Mouse (Mus musculus) embryo, embryonic 11.5 days (tissue): ENCODE results near the gene Cep350.

Experiments used
- DNase-seq: peaks from one replicate; pipeline ENCODE4 v3.0.0-alpha.2; 2012; ENCODE audit warnings: low read depth, low spot score

Cep350 gene

DNA sequence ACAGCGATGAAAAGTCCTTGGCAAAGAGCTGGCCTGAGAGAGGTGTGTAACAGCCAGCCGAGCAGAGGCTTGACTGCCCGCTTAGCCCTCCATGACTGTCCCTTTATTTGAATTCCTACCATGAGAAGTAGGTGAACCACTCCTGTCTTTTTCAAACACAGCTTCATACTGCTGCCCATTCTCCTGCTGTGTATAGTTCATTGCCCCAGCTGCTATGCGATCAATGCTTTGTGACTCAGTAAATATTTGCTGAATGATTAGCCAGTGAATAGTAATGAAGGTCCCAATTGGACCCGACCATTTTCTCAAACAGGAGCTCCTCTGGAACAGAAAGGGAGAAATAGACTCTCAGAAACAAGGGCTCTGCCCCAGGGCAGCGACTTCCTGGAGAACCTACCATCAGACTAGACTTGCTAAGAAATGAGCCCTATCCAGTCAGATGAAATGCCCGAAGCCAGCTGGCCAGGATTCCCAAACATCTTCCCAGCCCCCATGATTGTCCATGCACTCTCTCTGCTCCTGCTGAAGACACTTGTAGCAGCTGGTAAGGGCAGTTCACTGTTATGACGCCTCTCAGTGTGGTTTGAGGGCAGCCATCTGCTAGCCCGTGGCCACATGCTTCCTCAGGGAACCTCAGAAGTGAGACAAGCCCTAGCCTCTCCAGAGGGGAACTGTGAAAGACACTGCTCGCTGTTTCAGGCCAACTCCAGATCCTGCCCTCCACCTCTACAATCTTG is 163.2 kb downstream of the Cep350 start:
- no peak for DNase-seq

DNA sequence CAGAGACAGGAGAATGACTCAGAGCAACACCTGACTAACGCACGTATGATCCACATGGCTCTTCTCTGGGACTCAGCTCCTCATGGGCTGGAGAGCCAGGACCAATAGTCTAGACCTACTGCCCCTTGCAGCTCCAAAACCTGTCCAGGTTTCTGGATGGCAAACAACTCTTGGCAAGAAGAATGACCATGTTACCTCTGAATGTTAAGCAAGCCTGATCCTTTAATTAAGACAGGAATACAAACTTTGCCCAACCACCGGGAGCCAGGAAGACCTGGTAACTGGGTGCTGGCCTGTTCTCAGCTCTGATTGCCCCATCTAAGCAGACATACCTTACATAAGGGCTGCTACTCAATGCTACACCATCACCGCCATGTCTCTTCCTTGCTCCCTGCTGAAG is 164.8 kb downstream of the Cep350 start:
- no peak for DNase-seq

DNA sequence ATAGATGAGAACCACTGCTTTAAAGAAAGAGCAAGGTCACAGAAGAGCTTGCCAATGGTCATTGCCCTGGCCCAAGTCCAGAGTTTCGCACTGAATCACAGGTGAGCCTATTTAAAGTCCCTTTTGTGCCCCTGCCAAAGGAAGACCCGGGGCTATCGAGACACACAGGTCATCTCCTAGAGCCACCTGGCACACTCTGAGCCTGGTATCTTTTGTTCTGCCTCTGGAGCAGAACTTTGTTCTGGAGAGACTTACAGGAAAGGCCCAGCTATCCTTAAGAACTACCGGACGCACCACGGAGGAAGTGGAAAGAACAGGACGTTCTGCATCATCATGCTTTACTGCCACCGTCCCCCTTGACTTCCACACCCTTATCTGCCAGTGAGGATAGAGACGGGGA is 167.4 kb downstream of the Cep350 start:
- DNase-seq: no peak

DNA sequence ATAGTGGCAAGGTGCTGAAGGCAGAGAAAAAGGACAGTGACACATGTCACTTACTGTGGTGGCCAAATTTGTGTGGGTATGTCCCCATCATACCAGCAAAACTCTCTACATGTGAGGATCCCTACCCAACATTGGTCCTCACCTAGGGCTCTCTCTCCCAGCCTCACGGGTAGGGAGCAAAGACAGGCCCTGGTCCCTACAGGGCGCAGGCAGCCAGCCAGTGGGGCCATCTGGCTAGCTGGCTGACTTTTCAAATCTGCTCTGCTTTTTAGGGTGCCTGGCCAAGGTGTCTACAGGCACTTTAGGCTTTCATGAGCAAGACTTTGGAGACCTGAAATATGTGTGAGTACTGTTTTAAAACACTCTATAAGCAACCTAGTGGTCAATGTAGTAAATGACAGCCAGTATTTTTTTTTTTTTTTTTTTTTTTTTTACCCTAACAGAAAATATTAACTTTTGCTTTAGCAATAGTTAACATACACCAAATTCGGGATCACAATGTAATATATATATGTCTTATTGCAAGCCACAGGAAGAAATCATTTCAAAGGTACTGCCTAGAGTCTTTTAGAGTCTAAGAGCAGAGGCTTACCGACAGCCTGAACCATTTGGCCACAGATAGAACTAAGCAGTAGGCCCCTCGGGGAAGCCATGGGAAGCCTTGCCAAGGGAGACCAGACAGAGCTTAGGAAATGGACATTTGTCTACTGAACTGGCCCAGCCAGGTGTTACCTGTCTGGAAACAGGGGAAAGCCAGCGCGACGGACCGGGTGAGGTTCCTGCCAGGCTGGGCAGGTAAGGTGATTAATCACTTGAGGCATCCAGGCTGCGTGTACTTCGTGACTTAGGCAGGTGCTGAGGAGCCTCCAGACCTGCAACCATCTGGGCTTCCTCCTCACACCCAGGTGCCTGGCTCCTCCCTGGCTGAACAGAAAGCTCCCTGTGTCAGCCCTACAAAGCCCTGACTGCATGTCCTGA is 171.8 kb downstream of the Cep350 start:
- DNase-seq: no peak

DNA sequence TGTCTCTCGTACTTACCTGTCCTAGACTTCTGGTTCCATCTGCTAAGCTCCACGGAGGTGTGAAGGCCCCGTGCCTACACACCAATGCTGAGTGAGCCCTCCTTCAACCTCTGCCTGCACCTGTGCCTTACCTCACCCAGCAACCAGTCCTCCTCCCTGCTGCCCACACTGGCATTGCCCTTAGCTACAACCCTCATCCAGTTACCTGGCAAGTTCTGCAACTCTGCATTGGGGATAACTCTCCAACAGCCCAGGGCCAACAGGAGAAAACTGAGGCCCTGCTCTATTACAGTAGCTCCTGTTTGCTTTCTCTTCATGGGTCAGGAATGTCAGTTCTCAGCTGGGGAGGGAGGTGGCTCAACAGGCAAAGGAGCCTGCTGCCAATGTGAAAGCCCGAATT is 175.1 kb downstream of the Cep350 start:
- no peak for DNase-seq

DNA sequence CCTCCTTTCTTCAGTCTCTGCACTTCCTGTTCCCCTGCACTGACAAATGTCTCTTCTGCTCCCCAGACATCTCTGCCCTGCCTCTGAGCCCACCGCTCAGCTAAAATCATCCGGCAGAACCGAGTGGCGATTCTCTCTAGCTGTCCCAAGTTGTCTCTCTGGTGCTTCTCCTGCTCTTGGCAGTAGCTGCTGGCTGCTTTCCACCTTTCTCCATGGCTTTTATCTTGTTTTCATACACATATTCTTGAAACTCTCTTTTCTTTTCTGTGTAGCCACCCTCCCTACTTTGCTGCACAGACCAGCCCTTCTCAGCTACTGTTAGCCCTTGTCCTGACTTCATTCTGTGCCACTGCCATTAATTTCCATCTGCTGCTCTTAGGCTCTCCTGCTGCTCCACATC is 175.6 kb downstream of the Cep350 start:
- no peak for DNase-seq

DNA sequence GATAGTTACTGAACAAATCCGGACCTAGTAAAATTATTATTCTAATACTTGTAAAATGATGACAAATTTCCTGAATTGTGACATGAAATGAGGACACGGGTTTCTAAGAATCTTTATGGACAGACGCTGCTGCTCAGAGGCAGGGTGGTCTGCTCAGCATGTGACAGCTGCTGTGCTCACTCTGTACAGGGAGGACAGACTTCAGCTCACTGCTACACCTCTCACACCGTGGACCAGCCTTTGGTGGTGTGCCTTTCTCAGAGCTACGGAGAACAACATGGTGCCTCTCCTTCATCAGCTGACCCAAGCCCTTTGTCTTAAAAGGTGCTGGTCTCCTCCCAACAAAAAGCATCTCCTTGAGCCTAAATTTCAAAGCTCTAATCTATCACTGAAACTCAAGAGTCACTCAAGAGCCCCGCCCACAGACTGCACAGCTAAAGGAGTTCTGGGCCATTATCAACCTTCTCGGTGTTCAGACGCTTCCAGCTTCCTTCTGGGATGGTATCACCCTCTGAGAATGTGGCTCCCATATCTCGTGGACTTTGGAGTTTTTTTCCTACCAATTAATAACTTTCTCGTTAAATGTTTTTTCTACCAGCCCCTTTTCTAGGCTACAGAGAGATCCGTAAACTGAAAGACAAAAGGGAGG is 176.2 kb downstream of the Cep350 start:
- DNase-seq: no peak

DNA sequence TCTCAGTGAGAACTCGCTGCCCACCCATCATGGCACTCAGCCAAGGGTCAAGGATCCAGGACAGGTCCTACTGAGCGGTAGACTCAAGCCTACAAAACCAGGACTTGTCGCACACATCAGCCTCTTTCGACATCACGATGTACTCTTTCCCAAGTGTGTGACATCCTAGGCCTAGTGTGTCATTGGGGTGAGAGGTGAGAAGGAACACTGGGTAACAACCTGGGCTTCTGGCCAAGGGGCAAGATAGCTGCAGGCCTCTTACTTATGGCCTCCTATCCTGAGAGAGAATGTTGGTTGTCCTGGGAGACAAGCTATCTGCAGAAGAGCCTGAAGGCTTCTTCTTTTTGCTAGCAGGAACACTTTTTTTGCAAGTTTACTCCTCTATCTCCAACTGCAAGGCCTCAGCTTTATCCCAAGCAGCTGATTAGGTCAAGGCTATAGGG is 177.2 kb downstream of the Cep350 start:
- no peak for DNase-seq
